Mouse (Mus musculus): ENCODE measurements around the gene Slc25a23.

DNA sequence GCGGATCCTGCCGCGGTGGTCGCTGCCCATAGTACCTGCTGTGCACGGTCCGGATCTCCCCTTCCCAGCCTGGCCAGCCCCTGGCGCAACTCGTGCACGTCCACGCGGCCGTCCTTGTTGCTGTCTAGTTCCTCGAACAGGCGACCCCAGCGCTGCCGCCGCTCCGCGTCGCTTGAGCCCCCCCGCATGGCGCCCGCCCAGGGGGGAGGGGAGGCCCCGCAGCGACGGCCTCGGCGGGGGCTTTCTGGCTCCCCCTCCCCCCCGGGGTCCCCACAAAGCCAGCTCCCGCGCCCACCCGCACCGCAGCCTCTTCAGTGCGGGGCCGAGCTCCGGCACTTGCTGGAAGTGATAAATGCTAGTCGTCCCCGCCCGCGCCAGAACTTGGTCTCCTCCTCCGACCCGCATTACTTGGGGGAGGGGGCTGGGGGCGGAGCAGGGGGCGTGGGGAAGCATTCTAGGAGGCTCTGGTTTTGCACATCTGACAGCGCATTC, at the start of gene Slc25a23:
- TF ChIP-seq POLR2A (IDR thresholded peaks at IDR 0.05; ENCODE audit: control insufficient read depth, low read depth, low read length) = no peak
- no peak for TF ChIP-seq CTCF (IDR thresholded peaks at IDR 0.05; ENCODE audit: control insufficient read depth, insufficient read depth, insufficient replicate concordance, low read depth, low read length)
